Mouse (Mus musculus) gonadal fat pad, adult 2 months (tissue): ENCODE results near the gene Alx1. TPM values are rescaled to one million over a fixed set of nuclear protein-coding genes. Genes with fewer than 3 reads are reported as not detected.

Experiments
- DNase-seq: peaks from one replicate; pipeline ENCODE4 v3.0.0-alpha.2; 2012; ENCODE audit warnings: low read depth
- polyA plus RNA-seq: library from polyadenylated mRNA; depleted of rRNA; stranded (reverse); fragments of >200 nt; gene quantifications from 2 replicates; pipeline ENCODE4 v1.2.3, GENCODE M21; 2012; rRNA removed

Gene Alx1
- 0.53 and 0.85 TPM in 2 replicates for polyA plus RNA-seq

DNA sequence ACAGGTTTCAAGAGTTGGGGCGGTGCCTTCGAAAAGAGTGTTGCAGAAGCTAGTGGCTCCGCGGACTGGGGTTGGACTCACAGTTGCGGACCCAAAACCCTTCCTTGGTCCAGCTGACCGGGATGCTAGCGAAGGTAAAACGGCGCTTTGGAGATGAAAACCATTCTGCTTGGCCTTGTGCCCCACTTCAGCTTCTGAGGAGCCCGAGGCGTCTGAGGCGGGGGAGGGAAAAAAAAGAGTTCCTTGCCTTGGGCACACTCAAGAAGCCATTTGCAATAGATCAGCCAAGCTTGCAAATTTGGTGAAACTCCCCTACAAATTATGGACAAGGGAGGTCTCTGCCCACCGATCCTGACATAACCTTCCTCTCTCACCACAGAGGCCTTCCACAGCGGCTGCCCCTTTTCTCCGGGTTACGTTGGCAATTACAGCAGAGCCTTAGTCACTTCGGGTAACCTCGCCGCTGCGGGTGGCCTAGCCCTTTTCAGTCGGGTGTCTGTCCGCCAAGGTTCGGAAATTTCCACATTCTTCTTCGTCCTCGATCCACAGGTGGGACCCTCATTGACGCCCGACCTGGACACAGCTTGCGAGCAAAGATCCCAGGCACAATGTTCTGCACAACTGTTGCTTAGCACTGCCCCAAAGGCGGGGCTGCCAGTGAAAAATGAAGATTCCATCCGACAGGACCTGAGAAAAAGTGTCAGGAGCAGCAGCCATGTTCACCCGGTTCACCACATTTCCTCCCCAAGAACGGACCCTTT is at the start of gene Alx1:
Gene Alx1, minus strand, starts transcription at position 486 of the 761 bp plus-strand sequence.
- no peak for DNase-seq

- DNase-seq, result no peak
Measured at GRCm38 (mm10) chr10:103049593-103049992, 19.6 kb upstream of the Alx1 start.

DNA sequence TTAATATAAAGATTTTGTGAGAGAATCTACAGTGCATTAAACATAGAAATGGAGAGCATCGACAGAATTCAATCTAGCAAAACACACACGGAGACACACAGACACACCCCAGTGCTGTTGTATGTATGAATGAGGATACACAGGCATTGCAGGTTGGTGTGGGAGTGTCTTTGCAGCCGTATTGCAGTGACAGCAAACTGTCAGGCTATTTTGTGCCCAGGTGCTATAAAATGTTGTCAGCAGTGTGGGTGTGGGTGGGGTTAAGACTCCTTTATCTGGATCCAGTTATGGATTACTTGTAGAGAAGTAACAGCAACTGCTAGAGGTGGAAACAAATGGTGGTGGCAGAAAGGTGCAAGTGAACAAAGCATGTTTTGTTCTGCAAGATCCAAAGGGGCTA is 16.6 kb upstream of the Alx1 start:
- no peak for DNase-seq

DNA sequence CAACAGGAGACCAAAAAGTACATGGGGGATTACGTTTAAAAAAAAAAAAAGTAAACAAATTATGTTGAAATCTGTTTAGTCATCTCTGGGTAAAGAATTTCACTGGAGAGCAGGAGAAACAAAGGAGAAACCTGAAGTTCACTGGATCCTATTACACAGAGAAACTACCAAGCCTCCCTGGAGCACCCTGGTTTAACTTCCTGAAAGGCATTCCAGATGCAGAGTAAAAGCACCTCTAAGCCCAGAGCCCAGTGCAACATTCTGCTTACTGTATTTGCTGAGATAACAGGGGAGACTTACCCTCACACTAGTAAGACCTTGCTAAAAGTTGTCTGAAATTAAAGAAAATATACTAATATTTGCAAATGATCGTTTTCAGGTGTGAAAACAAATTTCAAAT is 15.0 kb upstream of the Alx1 start:
- no peak for DNase-seq

DNA sequence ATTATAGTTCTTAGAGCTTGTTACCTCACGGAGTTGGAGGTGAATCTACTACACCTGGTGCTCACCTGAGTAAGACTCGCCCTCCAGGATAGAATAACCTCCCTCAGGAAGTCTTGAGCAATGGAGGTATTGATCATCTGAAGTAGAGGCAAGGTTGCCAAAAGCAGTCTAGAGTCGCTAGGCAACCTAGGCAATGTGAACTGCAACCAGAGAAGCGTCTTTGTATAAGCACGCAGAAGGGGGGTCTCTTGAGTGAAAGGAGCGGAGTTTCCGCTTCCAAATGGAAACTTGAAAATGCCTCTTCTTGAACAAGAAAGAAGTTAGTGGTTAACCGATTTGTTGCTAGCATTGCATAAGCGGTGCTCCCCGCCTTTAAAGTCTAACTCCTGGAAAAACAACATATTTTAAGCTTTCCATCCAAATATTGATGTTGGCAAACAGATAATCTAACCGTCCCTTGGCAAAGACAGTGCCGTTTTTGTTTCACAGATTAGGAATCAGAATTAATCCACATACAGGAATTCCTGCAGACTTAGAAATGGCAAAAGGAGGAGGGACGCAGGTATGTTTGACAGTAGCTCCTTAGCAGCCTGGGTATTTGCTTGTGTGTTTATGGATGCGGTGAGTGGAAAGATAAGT is 5.1 kb upstream of the Alx1 start:
- no peak for DNase-seq

- no peak for DNase-seq
Measured at GRCm38 (mm10) chr10:103030931-103031330, 916 bp upstream of the Alx1 start.

DNA sequence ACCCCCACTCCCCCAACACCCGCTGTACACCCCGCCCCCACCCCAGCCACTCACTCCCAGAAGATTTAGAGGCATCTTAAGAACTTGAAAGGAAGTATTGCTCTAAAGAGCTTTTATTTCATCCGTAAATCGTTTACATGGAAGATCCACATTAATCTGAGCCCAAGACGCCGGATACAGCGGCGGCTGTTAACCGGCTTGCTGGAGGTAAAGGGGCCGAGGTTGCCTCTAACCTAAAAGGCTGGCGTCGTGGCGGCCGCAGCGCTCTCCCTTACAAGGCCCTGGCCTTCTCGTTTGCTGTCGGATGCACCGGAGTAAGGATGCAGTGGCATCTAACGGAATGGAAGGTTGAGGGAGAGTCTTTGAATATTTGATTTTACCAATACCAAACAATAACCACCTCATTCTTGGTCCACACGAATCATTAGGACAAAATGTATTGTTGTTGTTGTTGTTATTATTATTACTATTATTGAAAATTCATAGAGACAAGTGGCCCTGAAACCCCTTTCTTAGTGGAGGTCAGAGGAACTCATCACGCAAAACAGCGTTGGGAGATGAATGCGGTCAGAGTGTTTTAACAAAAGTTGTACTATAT is 784 bp downstream of the Alx1 start:
- no peak for DNase-seq

- DNase-seq, result no peak
Measured at GRCm38 (mm10) chr10:103028253-103029131, 1.5 kb downstream of the Alx1 start.

DNA sequence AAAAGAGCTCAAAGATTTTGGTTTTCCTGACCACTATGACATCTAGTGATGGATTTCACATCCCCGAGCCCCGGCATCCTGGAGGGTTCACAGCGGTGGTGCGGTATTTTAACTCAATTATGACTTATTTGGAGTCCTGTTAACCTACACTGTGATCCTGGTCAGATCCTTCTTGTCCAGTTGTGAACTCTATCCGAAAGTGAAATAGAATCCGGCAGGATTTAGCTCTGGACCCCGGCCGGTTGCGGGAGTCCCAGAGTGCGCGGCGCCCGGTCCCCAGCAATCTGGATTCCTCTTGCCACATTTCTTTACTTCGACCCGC is 2.1 kb downstream of the Alx1 start:
- DNase-seq, result no peak

DNA sequence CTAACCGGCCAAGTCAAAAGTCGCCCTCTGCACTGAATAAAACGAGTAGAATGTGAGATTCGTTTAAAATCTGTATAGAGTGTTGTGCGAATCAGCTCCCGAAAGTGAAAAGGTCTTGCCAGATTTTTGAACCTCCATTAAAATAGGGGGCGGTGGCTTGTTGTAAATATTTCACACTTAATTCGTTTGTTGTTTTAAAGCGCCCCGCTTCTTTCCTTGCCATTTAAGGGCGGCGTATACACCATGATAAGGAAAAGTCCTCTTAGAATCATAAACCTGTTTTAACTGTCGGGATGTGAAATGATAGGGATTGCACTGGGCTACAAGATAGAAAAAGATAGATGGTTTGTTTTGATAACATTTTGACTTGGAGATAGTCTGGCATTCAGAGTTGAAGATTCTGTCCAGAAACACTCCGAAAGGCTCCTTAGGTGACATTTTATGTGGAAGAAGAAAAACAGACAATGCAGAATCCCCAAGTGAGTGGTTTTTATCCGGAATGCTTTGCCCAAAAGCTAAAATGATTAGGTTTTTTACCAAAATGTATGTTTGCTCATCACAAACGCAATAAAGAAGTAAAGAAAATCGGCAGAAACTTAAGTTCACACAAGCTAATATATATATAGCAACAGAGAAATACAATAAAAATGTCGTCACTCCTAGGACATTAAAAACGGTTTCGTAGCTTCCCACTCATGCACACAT is 2.6 kb downstream of the Alx1 start:
- DNase-seq, result no peak

GRCm38 (mm10) chr10:103026636-103027225 is 3.3 kb downstream of the Alx1 start:
- DNase-seq, result no peak

- no peak for DNase-seq
Measured at GRCm38 (mm10) chr10:103002556-103002955, 27.5 kb downstream of the Alx1 start.

DNA sequence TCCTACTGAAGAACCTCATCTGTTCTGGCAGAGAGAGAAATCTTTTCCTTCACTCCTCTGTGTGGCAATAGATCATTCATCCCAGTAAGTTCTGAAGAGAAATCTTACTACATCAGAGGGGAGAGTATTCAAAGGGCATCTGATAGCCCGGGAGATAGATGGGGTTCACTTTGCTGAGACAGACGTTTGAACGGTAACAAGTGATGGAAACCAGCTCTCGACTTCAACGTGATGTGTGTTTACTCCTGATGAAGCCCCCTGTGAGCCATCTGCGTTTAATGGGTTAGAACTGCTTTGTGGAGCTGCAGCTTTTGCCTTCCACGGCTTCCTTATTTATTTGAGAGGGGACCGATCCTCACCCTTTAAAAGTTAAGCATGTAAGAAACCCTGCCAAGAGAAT is 29.1 kb downstream of the Alx1 start:
- DNase-seq, result no peak

- no peak for DNase-seq
Measured at GRCm38 (mm10) chr10:102999584-102999983, 30.4 kb downstream of the Alx1 start.

DNA sequence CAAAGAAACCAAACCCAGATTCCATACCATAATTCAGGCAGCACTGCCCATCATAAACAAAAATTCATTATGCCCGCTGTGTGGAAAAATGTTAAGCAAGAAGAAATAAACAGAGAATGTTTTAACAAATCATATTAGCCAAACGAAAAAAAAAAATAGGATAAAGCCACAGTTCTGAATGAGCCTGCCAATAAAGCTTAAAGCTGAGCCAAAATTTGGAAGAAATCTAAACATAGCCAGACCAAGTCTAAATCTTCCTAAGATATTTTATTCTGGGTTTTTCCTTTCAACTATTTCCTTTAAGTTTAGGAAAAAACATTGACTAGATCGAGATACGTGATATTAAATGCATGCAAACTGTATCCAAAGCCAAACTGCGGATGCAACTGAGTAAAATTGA is 54.9 kb downstream of the Alx1 start:
- no peak for DNase-seq

DNA sequence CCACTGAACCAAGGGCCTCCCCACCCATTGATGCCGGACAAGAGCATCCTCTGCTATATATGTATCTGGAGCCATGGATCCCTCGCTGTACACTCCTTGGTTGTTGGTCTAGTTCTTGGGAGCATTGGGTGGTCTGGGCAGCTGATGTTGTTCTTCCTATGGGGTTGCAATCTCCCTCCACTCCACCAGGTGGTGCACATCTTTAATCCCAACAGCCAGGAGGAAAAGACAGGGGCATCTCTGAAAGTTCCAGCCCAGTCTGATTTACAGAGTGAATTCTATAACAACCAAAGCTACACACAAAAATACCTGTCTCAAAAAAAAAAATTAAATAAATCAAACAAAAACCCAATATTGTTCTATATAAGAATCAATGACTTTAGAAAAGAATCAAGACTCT is 70.4 kb downstream of the Alx1 start:
- DNase-seq, result no peak

Other genes starting within 250 kb of the Alx1 start
- 0.35 and 0.66 TPM in 2 replicates for gene Lrriq1, start 206.1 kb upstream of the Alx1 start, polyA plus RNA-seq